Mouse (Mus musculus) adrenal gland, adult 8-10 months (tissue): ENCODE results near the gene Cask. TPM values are rescaled to one million over a fixed set of nuclear protein-coding genes. Genes with fewer than 3 reads are reported as not detected.
A peak's percentile ranks its signal among the peaks of the same experiment; 100 is the strongest.

ENCODE experiments used
- DNase-seq: peaks from one replicate; pipeline ENCODE4 v3.0.0; 2022
- total RNA-seq, 4 experiments: library from RNA; stranded (reverse); gene quantifications; 2 replicates each; pipeline ENCODE4 v1.2.4; 2022

Cask gene
- total RNA-seq, 4 experiments from 2014 or later, result 28.9 to 38.3 (median 33.7) TPM

GRCm38 (mm10) chrX:13513127-13513526 is 338.0 kb downstream of the Cask start:
- no peak for DNase-seq

GRCm38 (mm10) chrX:13506376-13506775 is 344.8 kb downstream of the Cask start:
- DNase-seq, result no peak

- no peak for DNase-seq
These were observed 346.8 kb downstream of the Cask start for GRCm38 (mm10) chrX:13504389-13504788.

- DNase-seq, result no peak
These were observed 348.2 kb downstream of the Cask start for GRCm38 (mm10) chrX:13502862-13503375.

- DNase-seq, result no peak
These were observed 350.9 kb downstream of the Cask start for GRCm38 (mm10) chrX:13500284-13500683.

GRCm38 (mm10) chrX:13494892-13495703 is 356.1 kb downstream of the Cask start:
- no peak for DNase-seq

GRCm38 (mm10) chrX:13492922-13493321 is 358.2 kb downstream of the Cask start:
- DNase-seq, result no peak

- no peak for DNase-seq
These were observed 360.2 kb downstream of the Cask start for GRCm38 (mm10) chrX:13490941-13491340.

GRCm38 (mm10) chrX:13489761-13490160 is 361.4 kb downstream of the Cask start:
- no peak for DNase-seq

- no peak for DNase-seq
These were observed 362.2 kb downstream of the Cask start for GRCm38 (mm10) chrX:13489001-13489400.

GRCm38 (mm10) chrX:13484447-13484846 is 366.7 kb downstream of the Cask start:
- no peak for DNase-seq

GRCm38 (mm10) chrX:13482576-13482975 is 368.6 kb downstream of the Cask start:
- DNase-seq, result no peak

- no peak for DNase-seq
These were observed 371.6 kb downstream of the Cask start for GRCm38 (mm10) chrX:13479570-13479969.

GRCm38 (mm10) chrX:13478298-13478697 is 372.9 kb downstream of the Cask start:
- DNase-seq, result no peak

GRCm38 (mm10) chrX:13477596-13477995 is 373.6 kb downstream of the Cask start:
- DNase-seq, result no peak

- DNase-seq, result no peak
These were observed 375.8 kb downstream of the Cask start for GRCm38 (mm10) chrX:13475382-13475781.

GRCm38 (mm10) chrX:13472751-13473225 is 378.4 kb downstream of the Cask start:
- DNase-seq, result no peak

GRCm38 (mm10) chrX:13471925-13472324 is 379.2 kb downstream of the Cask start:
- DNase-seq, result no peak

GRCm38 (mm10) chrX:13469160-13470116 is 381.7 kb downstream of the Cask start:
- peak; percentile 18 for DNase-seq

GRCm38 (mm10) chrX:13467121-13467571 is 384.0 kb downstream of the Cask start:
- no peak for DNase-seq
